Mouse (Mus musculus): ENCODE data around the gene Ggt6. TPM values are rescaled to one million over a fixed set of nuclear protein-coding genes. Genes with fewer than 3 reads are reported as not detected.

Ggt6 gene
- total and polyA plus RNA-seq, 3 experiments = 0.04 TPM; not detected in 2

GRCm38 (mm10) chr11:72389407-72390142 is 45.8 kb upstream of the Ggt6 start:
- no peak overlapping the region for H3K27ac ChIP-seq (ENCODE audit: control insufficient read depth, low read depth, low read length)
- H3K9me3 ChIP-seq (replicated peaks; ENCODE audit: insufficient read depth, low read length) = no peaks in the 10 kb centered on the region
- no peak for DNase-seq (ENCODE audit: low read depth, low spot score)
- no peaks in the 10 kb centered on the region for H3K79me2 ChIP-seq (ENCODE audit: control insufficient read depth, insufficient read depth, low read length, poor library complexity)
- H3K27me3 ChIP-seq (ENCODE audit: control insufficient read depth in 1 of 2, insufficient read depth in 2 of 2, low read length in 2 of 2) = no peaks in the 10 kb centered on the region
- TF ChIP-seq USF1 (IDR thresholded peaks at IDR 0.05; ENCODE audit: low read depth, low read length) = no peak
- TF ChIP-seq TCF12 (IDR thresholded peaks at IDR 0.05; ENCODE audit: low read depth, low read length) = no peak
- TF ChIP-seq MEF2A (IDR thresholded peaks at IDR 0.05; ENCODE audit: extremely low read depth, insufficient replicate concordance, low read depth, low read length, poor library complexity, severe bottlenecking) = no peak
- TF ChIP-seq UBTF (IDR thresholded peaks at IDR 0.05; ENCODE audit: borderline replicate concordance, insufficient read depth, low read depth, low read length) = no peak
- no peak for TF ChIP-seq POLR2A (IDR thresholded peaks at IDR 0.05; ENCODE audit: control insufficient read depth in 1 of 2, insufficient read depth in 1 of 2, low read depth in 1 of 2, low read length in 2 of 2, poor library complexity in 1 of 2)
- no peak for TF ChIP-seq POLR2AphosphoS5 (IDR thresholded peaks at IDR 0.05; ENCODE audit: borderline replicate concordance, low read depth, low read length)
- no peak for TF ChIP-seq ZMIZ1 (IDR thresholded peaks at IDR 0.05; ENCODE audit: low read depth, low read length)
- TF ChIP-seq GABPA (IDR thresholded peaks at IDR 0.05; ENCODE audit: low read depth, low read length) = no peak
- TF ChIP-seq NELFE (IDR thresholded peaks at IDR 0.05; ENCODE audit: low read depth, low read length) = no peak
- no peak for TF ChIP-seq GATA1 (IDR thresholded peaks at IDR 0.05; ENCODE audit: low read depth, low read length)
- no peak for TF ChIP-seq MYC (IDR thresholded peaks at IDR 0.05; ENCODE audit: low read depth, low read length)
- no peak for TF ChIP-seq EP300 (IDR thresholded peaks at IDR 0.05; ENCODE audit: low read depth in 1 of 2, low read length in 2 of 2)
- TF ChIP-seq NRF1 (IDR thresholded peaks at IDR 0.05; ENCODE audit: insufficient read depth, low read depth, low read length, poor library complexity, severe bottlenecking) = no peak
- no peak for TF ChIP-seq ZC3H11A (IDR thresholded peaks at IDR 0.05; ENCODE audit: low read depth, low read length)
- no peak for TF ChIP-seq POLR2AphosphoS2 (IDR thresholded peaks at IDR 0.05; ENCODE audit: low read length)
- H3K4me3 ChIP-seq (ENCODE audit: control insufficient read depth in 1 of 2, insufficient read depth in 1 of 2, low read depth in 2 of 2, low read length in 2 of 2) = no peak overlapping the region
- H3K9ac ChIP-seq (ENCODE audit: control insufficient read depth, low read depth, low read length, poor library complexity, severe bottlenecking) = no peak overlapping the region
- H3K4me1 ChIP-seq (ENCODE audit: control insufficient read depth in 1 of 2, insufficient read depth in 2 of 2, low read length in 2 of 2) = peaks cover 8 to 31% of the 10 kb centered on the region in 2 experiments
- H3K36me3 ChIP-seq (ENCODE audit: control insufficient read depth in 1 of 2, insufficient read depth in 2 of 2, low read length in 2 of 2) = peaks cover 0 to 12% of the 10 kb centered on the region in 2 experiments; a peak in 2 of 4 replicates

GRCm38 (mm10) chr11:72391181-72391580 is 44.1 kb upstream of the Ggt6 start:
- no peak overlapping the region for H3K9ac ChIP-seq (ENCODE audit: control insufficient read depth, low read depth, low read length, poor library complexity, severe bottlenecking)

More at GRCm38 (mm10) chr11:72391181-72391580, 44.1 kb upstream of the Ggt6 start:
- no peak for DNase-seq (ENCODE audit: low read depth, low spot score)
- Histone ChIP-seq H3K4me1 (ENCODE audit: control insufficient read depth in 1 of 2, insufficient read depth in 2 of 2, low read length in 2 of 2) (peaks cover 12 to 37% of the 10 kb centered on the region in 2 experiments), H3K27ac (ENCODE audit: control insufficient read depth, low read depth, low read length) (no peak overlapping the region), H3K4me3 (ENCODE audit: control insufficient read depth in 1 of 2, insufficient read depth in 1 of 2, low read depth in 2 of 2, low read length in 2 of 2) (no peak overlapping the region), H3K9me3 (replicated peaks; ENCODE audit: insufficient read depth, low read length) (no peaks in the 10 kb centered on the region), H3K36me3 (ENCODE audit: control insufficient read depth in 1 of 2, insufficient read depth in 2 of 2, low read length in 2 of 2) (peaks cover 0 to 17% of the 10 kb centered on the region in 2 experiments; a peak in 2 of 4 replicates), H3K79me2 (ENCODE audit: control insufficient read depth, insufficient read depth, low read length, poor library complexity) (no peaks in the 10 kb centered on the region), H3K27me3 (ENCODE audit: control insufficient read depth in 1 of 2, insufficient read depth in 2 of 2, low read length in 2 of 2) (no peaks in the 10 kb centered on the region)
- TF ChIP-seq UBTF (IDR thresholded peaks at IDR 0.05; ENCODE audit: borderline replicate concordance, insufficient read depth, low read depth, low read length) (no peak), TBP (IDR thresholded peaks at IDR 0.05; ENCODE audit: low read depth, low read length) (no peak), CHD1 (IDR thresholded peaks at IDR 0.05; ENCODE audit: low read depth, low read length) (no peak), BHLHE40 (IDR thresholded peaks at IDR 0.05; ENCODE audit: borderline replicate concordance, low read depth, low read length) (no peak), MYC (IDR thresholded peaks at IDR 0.05; ENCODE audit: low read depth, low read length) (no peak), GATA1 (IDR thresholded peaks at IDR 0.05; ENCODE audit: low read depth, low read length) (no peak), MAZ (IDR thresholded peaks at IDR 0.05; ENCODE audit: low read depth, low read length) (no peak), MAX (IDR thresholded peaks at IDR 0.05; ENCODE audit: low read length) (no peak), HCFC1 (IDR thresholded peaks at IDR 0.05; ENCODE audit: low read depth, low read length) (no peak), GABPA (IDR thresholded peaks at IDR 0.05; ENCODE audit: low read depth, low read length) (no peak), NRF1 (IDR thresholded peaks at IDR 0.05; ENCODE audit: insufficient read depth, low read depth, low read length, poor library complexity, severe bottlenecking) (no peak), MXI1 (IDR thresholded peaks at IDR 0.05; ENCODE audit: low read depth, low read length) (no peak), ZC3H11A (IDR thresholded peaks at IDR 0.05; ENCODE audit: low read depth, low read length) (no peak), TCF12 (IDR thresholded peaks at IDR 0.05; ENCODE audit: low read depth, low read length) (no peak), KAT2A (conservative IDR thresholded peaks at IDR 0.05; ENCODE audit: low read depth, low read length) (no peak), E2F4 (IDR thresholded peaks at IDR 0.05; ENCODE audit: borderline replicate concordance, low read depth, low read length) (no peak), EP300 (IDR thresholded peaks at IDR 0.05; ENCODE audit: low read depth in 1 of 2, low read length in 2 of 2) (no peak)

All from MEL (cell line).